Mouse (Mus musculus) cerebellum, adult 2 months (tissue): ENCODE measurements at regions not wholly inside any gene's neighbourhood (a gene's known extent, or its start where the extent isn't known, plus 50 kb on each side); places are given as distances from the start of the nearest gene placed in this dataset.

ENCODE experiments used
- DNase-seq, 2 experiments: peaks; one replicate each; pipeline ENCODE4 v3.0.0; 2021
- H3K27ac ChIP-seq: fragments of 200-500 bp; 2 replicates; pipeline ENCODE4 v1.5.1; 2012; ENCODE audit warnings: low read length, control low read depth, inconsistent platforms; ENCODE audit not compliant: insufficient read depth
- H3K27me3 ChIP-seq: fragments of 200-500 bp; 2 replicates; pipeline ENCODE4 v1.6.1; 2012; ENCODE audit warnings: inconsistent platforms, mild to moderate bottlenecking, low read length, moderate library complexity; ENCODE audit not compliant: control insufficient read depth, insufficient read depth
- H3K4me1 ChIP-seq: fragments of 200-500 bp; 2 replicates; pipeline ENCODE4 v1.6.1; 2011; ENCODE audit warnings: low read length; ENCODE audit not compliant: control insufficient read depth, insufficient read depth
- H3K4me3 ChIP-seq: fragments of 200-500 bp; replicated peaks from 2 replicates; pipeline ENCODE3; 2011; ENCODE audit warnings: mild to moderate bottlenecking, low read depth, low read length, control low read depth; ENCODE audit not compliant: insufficient read depth
- CTCF ChIP-seq: fragments of 200-500 bp; IDR thresholded peaks from 2 replicates; pipeline ENCODE4 v1.5.1; 2011; ENCODE audit warnings: low read depth, mild to moderate bottlenecking, control low read depth, low read length, moderate library complexity, borderline replicate concordance; ENCODE audit not compliant: insufficient read depth
- POLR2A ChIP-seq: fragments of 200-500 bp; IDR thresholded peaks from 2 replicates; pipeline ENCODE4 v1.6.1; 2011; ENCODE audit warnings: low read length, control low read depth, borderline replicate concordance; ENCODE audit not compliant: insufficient read depth
- WGBS: fragments of 180-500 bp; shearing (Covaris S2); methylation state at CpG from one replicate; pipeline ENCODE4 v1.1.7; 2018; 5-methylcytosine and 5-hydroxymethylcytosine counted together

DNA sequence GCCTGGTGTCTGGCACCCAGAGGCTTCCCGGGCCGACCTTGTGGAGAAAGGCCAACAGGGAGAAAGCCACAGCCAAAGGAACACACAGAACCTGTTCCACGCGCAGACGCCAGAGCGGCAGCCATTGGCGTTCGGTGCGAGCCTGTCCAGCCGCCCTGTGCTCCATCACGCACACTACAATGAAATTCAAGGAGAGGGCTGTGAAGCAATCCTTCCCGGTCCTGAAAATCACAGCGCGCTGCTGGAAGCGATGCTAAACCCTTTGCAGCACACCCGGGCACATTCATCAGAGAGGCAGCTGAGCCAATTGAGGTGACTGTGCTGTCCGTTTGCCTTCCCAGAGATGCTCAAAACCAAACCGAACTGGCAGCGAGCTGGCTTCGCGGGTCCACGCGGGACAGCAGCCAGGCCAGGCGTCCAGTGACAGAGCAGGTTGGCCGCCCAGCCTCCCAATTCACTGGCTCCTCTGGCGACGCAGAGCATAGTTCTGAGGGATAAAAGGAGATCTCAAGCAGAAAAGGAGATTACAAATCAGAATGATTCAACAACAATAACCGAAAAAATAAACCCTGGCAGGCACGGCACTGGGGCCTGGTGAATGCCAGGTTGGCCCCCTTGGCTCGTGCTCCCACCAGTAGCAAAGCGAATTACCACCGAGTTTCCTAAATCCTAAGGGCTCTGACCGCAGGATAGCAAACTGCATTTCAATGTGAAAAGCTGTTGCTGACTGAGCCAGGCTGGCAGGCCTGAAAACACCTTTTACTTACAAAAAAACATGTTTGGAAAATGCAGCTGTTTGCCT, 83.1 kb upstream of the Foxd3 start:
- no peak overlapping the region for H3K27ac ChIP-seq
- 2% methylated on average over 33 of the region's 33 CpGs for WGBS
- H3K4me1 ChIP-seq = no peaks in the 10 kb centered on the region
- peak overlapping the region; percentile 47 for H3K4me3 ChIP-seq
- no peak for TF ChIP-seq POLR2A
- TF ChIP-seq CTCF = no peak
- H3K27me3 ChIP-seq = no peaks in the 10 kb centered on the region; the same call in 1 of the 2 replicates
- DNase-seq = peak; percentile 51

DNA sequence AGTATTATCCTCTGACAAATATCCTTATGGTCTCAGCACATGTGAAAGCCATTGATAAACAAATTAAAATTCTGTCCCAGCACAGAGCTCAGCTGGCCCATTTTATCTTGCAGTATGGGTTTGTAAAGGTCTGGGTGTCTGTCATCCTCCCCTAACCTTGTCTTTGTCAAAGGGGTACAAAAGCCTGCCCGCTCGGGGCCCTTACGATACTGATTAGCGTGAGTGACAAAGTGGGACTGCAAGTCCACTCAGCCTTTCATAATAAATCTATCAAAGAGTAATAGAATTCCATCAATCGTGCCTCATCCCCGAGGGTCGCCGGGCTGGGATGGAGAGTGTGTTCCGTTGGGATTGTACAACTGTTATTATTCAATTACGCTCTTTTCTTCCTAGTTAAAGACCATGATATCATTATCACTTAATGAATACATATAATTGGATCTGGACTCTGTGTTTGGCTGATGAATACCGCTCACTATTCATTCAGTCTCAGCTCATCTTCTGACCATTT, 82.0 kb upstream of the Foxd3 start:
- TF ChIP-seq CTCF (no peak), POLR2A (no peak)
- DNase-seq = no peak
- Histone ChIP-seq H3K27ac (no peak overlapping the region), H3K4me3 (no peak overlapping the region), H3K27me3 (no peaks in the 10 kb centered on the region; the same call in 1 of the 2 replicates), H3K4me1 (no peaks in the 10 kb centered on the region)
- 75% methylated on average over 11 of the region's 11 CpGs for WGBS

DNA sequence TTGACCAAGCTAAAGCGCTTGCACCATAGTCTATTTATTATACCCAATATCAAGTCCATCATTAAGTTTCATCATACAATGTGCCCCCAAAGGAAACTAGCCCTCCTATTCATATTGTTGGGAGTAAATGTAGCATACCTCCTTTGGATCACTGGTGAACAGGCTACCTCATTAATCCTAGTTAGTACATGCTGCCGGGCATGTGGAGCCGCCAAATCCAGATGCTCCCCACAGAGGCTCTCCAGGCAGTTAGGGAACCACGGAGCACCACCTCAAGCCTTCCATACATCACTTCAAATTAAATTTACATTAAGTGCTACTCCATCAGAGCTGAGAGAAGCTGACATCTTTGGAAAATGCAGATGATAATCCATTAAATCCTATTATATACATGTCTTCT, 81.1 kb upstream of the Foxd3 start:
- Histone ChIP-seq H3K4me1 (no peaks in the 10 kb centered on the region), H3K27ac (no peak overlapping the region), H3K4me3 (no peak overlapping the region), H3K27me3 (no peaks in the 10 kb centered on the region; the same call in 1 of the 2 replicates)
- 58% methylated on average over 4 of the region's 4 CpGs for WGBS
- TF ChIP-seq CTCF = no peak
- TF ChIP-seq POLR2A = no peak
- no peak for DNase-seq

DNA sequence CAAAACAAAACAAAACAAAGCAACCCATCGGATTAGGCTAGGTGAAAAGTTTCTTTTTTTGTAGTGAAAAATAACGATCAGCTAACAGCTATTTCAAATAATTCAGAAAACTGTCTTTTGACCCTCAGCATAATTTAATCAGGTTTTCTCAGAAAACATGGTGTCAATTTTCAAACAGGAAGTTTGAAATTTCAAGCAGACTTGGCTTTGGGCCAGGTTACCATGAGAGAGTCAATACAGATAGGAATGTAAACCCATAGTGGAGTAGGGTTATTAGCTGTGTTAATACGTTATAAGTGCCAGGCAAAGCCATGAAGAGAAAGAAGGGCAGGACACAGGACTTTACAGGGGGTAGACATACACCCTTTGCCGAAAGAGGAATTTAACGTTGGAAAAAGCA, 58.3 kb upstream of the Foxd3 start:
- no peaks in the 10 kb centered on the region; the same call in 1 of the 2 replicates for H3K27me3 ChIP-seq
- no peak for DNase-seq
- H3K27ac ChIP-seq = no peak overlapping the region
- no peak for TF ChIP-seq POLR2A
- no peak for TF ChIP-seq CTCF
- no peaks in the 10 kb centered on the region for H3K4me1 ChIP-seq
- 64% methylated on average over 5 of the region's 5 CpGs for WGBS
- H3K4me3 ChIP-seq = no peak overlapping the region

DNA sequence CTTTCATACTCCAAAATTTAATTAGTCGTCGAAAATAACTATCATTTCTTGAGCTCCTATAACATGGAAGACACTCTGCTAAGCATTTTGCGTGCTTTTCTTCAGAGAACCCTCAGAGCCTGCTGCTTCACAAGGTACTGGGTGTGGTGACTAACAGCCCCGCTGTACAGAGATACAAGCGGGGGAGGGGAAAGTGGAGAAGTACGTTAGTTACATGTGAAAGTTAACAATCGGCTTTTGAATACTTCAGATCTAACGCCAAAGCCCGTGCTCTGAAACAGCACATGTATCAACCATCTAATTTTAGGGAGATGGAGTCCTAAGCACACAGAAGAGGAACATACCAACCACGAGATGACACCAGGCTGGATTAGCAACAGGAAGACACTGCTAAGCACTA, 55.4 kb upstream of the Foxd3 start:
- no peak for DNase-seq
- 60% methylated on average over 10 of the region's 10 CpGs for WGBS
- Histone ChIP-seq H3K4me1 (no peaks in the 10 kb centered on the region), H3K27ac (no peak overlapping the region), H3K27me3 (no peaks in the 10 kb centered on the region; the same call in 1 of the 2 replicates), H3K4me3 (no peak overlapping the region)
- no peak for TF ChIP-seq CTCF

DNA sequence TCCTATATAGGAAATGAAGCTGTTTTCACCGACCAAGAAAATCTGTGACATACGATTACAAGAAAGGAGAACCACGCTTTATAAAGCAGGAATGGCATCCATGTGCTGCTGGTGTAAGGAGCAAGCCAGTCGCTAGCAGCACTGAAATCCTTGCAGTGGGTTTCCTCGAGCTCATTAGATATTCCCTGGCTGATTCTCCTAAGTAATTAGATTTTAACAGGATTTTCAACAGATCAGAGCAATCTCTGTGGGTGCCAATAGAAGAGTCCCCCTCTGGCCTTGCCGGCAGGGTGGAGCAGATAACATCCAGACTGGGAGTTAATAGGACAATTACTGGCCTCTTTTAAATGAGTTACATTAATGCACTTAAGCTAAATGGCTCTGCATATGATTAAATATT, 54.6 kb upstream of the Foxd3 start:
- WGBS = 45% methylated on average over 6 of the region's 6 CpGs
- Histone ChIP-seq H3K27me3 (no peaks in the 10 kb centered on the region; the same call in 1 of the 2 replicates), H3K27ac (no peak overlapping the region), H3K4me1 (no peaks in the 10 kb centered on the region), H3K4me3 (no peak overlapping the region)
- no peak for DNase-seq
- TF ChIP-seq CTCF (no peak), POLR2A (no peak)
